Mouse (Mus musculus): ENCODE data around the gene Ankrd42. TPM values are rescaled to one million over a fixed set of nuclear protein-coding genes. Genes with fewer than 3 reads are reported as not detected.

Ankrd42 gene
- polyA plus RNA-seq, 1 experiment from 2014 or later = 0.67 TPM

DNA sequence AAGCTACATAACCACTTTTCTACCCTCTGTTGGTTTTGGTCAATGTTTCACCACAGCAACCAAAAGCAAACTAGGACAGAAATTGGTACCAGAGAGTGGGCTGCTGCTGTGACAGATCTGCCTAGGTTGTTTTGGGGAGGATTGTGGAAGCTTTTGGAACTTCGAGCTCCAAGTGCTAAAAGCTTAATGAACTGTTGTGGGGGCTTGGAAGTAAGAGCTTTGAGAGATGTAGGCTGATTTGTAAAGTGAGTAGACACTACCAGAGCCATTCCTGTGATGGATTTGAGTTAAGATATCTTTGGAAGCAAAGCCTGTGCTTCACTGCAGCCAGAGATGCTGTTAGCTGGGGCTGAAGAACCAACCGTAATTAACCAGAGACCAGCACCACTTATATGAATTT is 46.1 kb downstream of the Ankrd42 start:
- H3K4me2 ChIP-seq (ENCODE audit: low read depth, low read length) = no peak overlapping the region
- H3K27me3 ChIP-seq (ENCODE audit: insufficient read depth, low read length) = no peaks in the 10 kb centered on the region
- no peak overlapping the region for H3K4me3 ChIP-seq (ENCODE audit: low read depth, low read length)
- 75% methylated on average over 2 of the region's 2 CpGs for WGBS (ENCODE audit: insufficient replicate concordance)
- no peaks in the 10 kb centered on the region for H3K9me3 ChIP-seq (ENCODE audit: low read length)
- no peak overlapping the region for H3K27ac ChIP-seq (ENCODE audit: low read depth)
- no peaks in the 10 kb centered on the region for H3K36me3 ChIP-seq (replicated peaks; ENCODE audit: insufficient read depth, low read length)
- DNase-seq = no peak
- ATAC-seq = no peak
- no peaks in the 10 kb centered on the region for H3K4me1 ChIP-seq (ENCODE audit: insufficient read depth)
- TF ChIP-seq EP300 (IDR thresholded peaks at IDR 0.05; ENCODE audit: low read depth) (no peak), CTCF (IDR thresholded peaks at IDR 0.05; ENCODE audit: low read depth) (no peak)
- no peak overlapping the region for H3K9ac ChIP-seq (replicated peaks)

DNA sequence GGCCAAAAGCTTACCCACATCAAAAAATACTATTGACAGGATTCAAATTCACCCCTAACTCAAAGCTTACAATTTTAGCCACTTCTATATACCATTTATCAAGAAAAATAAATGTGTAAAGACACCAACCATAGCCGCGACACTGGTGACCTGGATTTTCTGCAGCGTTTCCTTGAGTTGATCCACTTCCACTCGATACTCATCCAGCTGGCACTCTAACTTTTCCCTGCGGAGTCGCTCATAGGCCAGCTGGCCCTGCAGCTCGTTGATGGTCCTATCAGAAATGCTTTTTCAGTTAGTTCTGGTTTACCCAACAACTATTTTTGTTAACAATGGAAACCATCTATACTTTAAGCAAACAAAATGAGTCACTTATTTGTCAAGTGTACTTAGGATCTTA is 47.0 kb downstream of the Ankrd42 start:
- DNase-seq = no peak
- ATAC-seq = no peak
- no peak overlapping the region for H3K4me2 ChIP-seq (ENCODE audit: low read depth, low read length)
- WGBS (ENCODE audit: insufficient replicate concordance) = 84% methylated on average over 7 of the region's 7 CpGs
- TF ChIP-seq CTCF (IDR thresholded peaks at IDR 0.05; ENCODE audit: low read depth) = no peak
- no peak for TF ChIP-seq EP300 (IDR thresholded peaks at IDR 0.05; ENCODE audit: low read depth)
- no peak overlapping the region for H3K9ac ChIP-seq (replicated peaks)
- H3K4me3 ChIP-seq (ENCODE audit: low read depth, low read length) = no peak overlapping the region
- H3K4me1 ChIP-seq (ENCODE audit: insufficient read depth) = no peaks in the 10 kb centered on the region
- H3K27ac ChIP-seq (ENCODE audit: low read depth) = no peak overlapping the region
- no peaks in the 10 kb centered on the region for H3K27me3 ChIP-seq (ENCODE audit: insufficient read depth, low read length)
- no peaks in the 10 kb centered on the region for H3K36me3 ChIP-seq (replicated peaks; ENCODE audit: insufficient read depth, low read length)
- H3K9me3 ChIP-seq (ENCODE audit: low read length) = no peaks in the 10 kb centered on the region

GRCm38 (mm10) chr7:92583567-92583966 is 53.4 kb downstream of the Ankrd42 start:
- Histone ChIP-seq H3K4me1 (ENCODE audit: insufficient read depth) (no peaks in the 10 kb centered on the region), H3K9ac (replicated peaks) (no peak overlapping the region), H3K36me3 (replicated peaks; ENCODE audit: insufficient read depth, low read length) (peaks cover 6% of the 10 kb centered on the region; the same call in 1 of the 2 replicates), H3K27ac (ENCODE audit: low read depth) (no peak overlapping the region), H3K9me3 (ENCODE audit: low read length) (no peaks in the 10 kb centered on the region), H3K27me3 (ENCODE audit: insufficient read depth, low read length) (no peaks in the 10 kb centered on the region), H3K4me3 (ENCODE audit: low read depth, low read length) (no peak overlapping the region), H3K4me2 (ENCODE audit: low read depth, low read length) (no peak overlapping the region)
- WGBS (ENCODE audit: insufficient replicate concordance) = 84% methylated on average over 7 of the region's 7 CpGs
- no peak for DNase-seq
- ATAC-seq = no peak
- TF ChIP-seq EP300 (IDR thresholded peaks at IDR 0.05; ENCODE audit: low read depth) (no peak), CTCF (IDR thresholded peaks at IDR 0.05; ENCODE audit: low read depth) (no peak)

DNA sequence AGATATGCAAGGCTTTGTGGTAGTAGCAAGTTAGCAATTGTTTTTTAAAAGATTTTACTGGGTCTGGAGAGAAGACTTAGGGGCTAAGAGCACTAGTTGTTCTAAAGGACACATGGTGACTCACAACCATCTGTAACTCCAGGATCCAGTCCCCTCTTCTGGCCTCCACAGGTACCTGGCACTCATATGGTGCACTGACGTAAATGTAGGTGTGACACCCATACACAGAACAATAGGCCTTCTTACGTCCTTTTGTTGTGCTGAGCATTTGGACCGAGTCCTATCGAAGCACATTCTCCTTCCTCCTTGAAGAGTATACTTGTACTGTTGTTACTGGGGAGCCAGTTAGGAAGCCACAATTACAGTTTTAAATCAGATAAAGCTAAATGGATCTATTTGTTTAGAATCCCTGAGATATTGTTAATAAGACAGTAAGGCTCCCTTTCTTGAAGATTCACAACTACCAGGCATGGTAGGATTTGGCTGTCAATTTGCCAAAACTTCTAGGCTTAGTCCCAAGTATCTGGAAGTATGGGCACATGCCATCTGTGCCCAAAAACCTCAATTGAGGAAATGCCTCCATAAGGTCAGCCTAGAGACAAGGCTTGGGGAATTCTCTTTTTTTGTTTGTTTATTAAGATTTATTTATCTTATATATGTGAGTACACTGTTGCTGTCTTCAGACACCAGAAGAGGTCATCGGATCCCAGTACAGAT is 56.3 kb downstream of the Ankrd42 start:
- Histone ChIP-seq H3K27me3 (ENCODE audit: insufficient read depth, low read length) (no peaks in the 10 kb centered on the region), H3K9ac (replicated peaks) (no peak overlapping the region), H3K9me3 (ENCODE audit: low read length) (no peaks in the 10 kb centered on the region), H3K4me2 (ENCODE audit: low read depth, low read length) (no peak overlapping the region), H3K4me1 (ENCODE audit: insufficient read depth) (no peaks in the 10 kb centered on the region), H3K36me3 (replicated peaks; ENCODE audit: insufficient read depth, low read length) (peaks cover 9% of the 10 kb centered on the region), H3K27ac (ENCODE audit: low read depth) (no peak overlapping the region), H3K4me3 (ENCODE audit: low read depth, low read length) (no peak overlapping the region)
- TF ChIP-seq CTCF (IDR thresholded peaks at IDR 0.05; ENCODE audit: low read depth) (no peak), EP300 (IDR thresholded peaks at IDR 0.05; ENCODE audit: low read depth) (no peak)
- DNase-seq (no peak), ATAC-seq (no peak)
- WGBS (ENCODE audit: insufficient replicate concordance) = 78% methylated on average over 5 of the region's 5 CpGs

DNA sequence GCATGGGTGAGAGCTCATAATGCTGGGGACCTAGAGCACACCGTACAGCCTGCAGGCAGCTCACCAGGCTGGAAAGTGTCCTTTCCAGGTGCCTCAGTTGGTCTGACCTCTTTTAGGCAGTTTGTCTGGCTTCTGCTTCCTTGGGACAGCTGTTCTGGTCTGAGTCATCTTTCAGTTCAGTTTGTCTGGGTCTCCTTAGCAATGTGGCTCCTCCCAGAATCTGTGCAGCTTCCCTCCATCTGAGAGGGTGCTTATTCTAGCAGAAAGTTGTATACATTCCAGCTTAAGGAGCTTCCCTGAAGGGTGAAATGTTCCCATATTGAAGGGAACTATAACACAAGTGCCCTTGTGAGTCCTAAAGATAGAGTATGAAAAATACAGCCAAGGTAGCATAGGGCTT is 70.2 kb downstream of the Ankrd42 start:
- no peak overlapping the region for H3K9ac ChIP-seq (replicated peaks)
- H3K4me1 ChIP-seq (ENCODE audit: insufficient read depth) = peaks cover 5% of the 10 kb centered on the region; the same call in 1 of the 2 replicates
- no peak for ATAC-seq
- WGBS (ENCODE audit: insufficient replicate concordance) = 95% methylated on average over 1 of the region's 1 CpGs
- no peak overlapping the region for H3K4me3 ChIP-seq (ENCODE audit: low read depth, low read length)
- no peak overlapping the region for H3K27ac ChIP-seq (ENCODE audit: low read depth)
- peaks cover 7% of the 10 kb centered on the region for H3K36me3 ChIP-seq (replicated peaks; ENCODE audit: insufficient read depth, low read length)
- H3K9me3 ChIP-seq (ENCODE audit: low read length) = no peaks in the 10 kb centered on the region
- H3K27me3 ChIP-seq (ENCODE audit: insufficient read depth, low read length) = no peaks in the 10 kb centered on the region
- no peak overlapping the region for H3K4me2 ChIP-seq (ENCODE audit: low read depth, low read length)
- DNase-seq = no peak
- no peak for TF ChIP-seq CTCF (IDR thresholded peaks at IDR 0.05; ENCODE audit: low read depth)
- no peak for TF ChIP-seq EP300 (IDR thresholded peaks at IDR 0.05; ENCODE audit: low read depth)

GRCm38 (mm10) chr7:92560986-92561876 is 75.7 kb downstream of the Ankrd42 start, which contains the start of gene Ccdc90b:
Gene Ccdc90b, plus strand, starts transcription at chr7:92561149.
- peak; percentile 85 for DNase-seq
- H3K27me3 ChIP-seq (ENCODE audit: insufficient read depth, low read length) = no peaks in the 10 kb centered on the region
- H3K36me3 ChIP-seq (replicated peaks; ENCODE audit: insufficient read depth, low read length) = no peaks in the 10 kb centered on the region
- TF ChIP-seq EP300 (IDR thresholded peaks at IDR 0.05; ENCODE audit: low read depth) (no peak), CTCF (IDR thresholded peaks at IDR 0.05; ENCODE audit: low read depth) (peak; percentile 64)
- no peaks in the 10 kb centered on the region for H3K9me3 ChIP-seq (ENCODE audit: low read length)
- WGBS (ENCODE audit: insufficient replicate concordance) = under 1% methylated on average over 59 of the region's 60 CpGs
- H3K9ac ChIP-seq (replicated peaks) = peak within 1 kb of the TSS; percentile 72
- H3K27ac ChIP-seq (ENCODE audit: low read depth) = peak within 1 kb of the TSS; percentile 91
- H3K4me2 ChIP-seq (ENCODE audit: low read depth, low read length) = peak within 1 kb of the TSS; percentile 93
- ATAC-seq = peak; percentile 94
- peaks cover 12% of the 10 kb centered on the region for H3K4me1 ChIP-seq (ENCODE audit: insufficient read depth)
- H3K4me3 ChIP-seq (ENCODE audit: low read depth, low read length) = peak within 1 kb of the TSS; percentile 85

Measured in liver, postnatal 0 days (tissue).